Mouse (Mus musculus) G1E (cell line): ENCODE measurements around the gene Ccdc9b.

ENCODE experiments used
- CTCF ChIP-seq: IDR thresholded peaks from 2 replicates; pipeline ENCODE4 v1.5.1; 2012; ENCODE audit warnings: low read depth, low read length, inconsistent platforms, mixed read lengths
- TAL1 ChIP-seq: conservative IDR thresholded peaks from 2 replicates; pipeline ENCODE4 v1.6.1; 2012; ENCODE audit warnings: low read depth, low read length, inconsistent platforms, mixed read lengths

DNA sequence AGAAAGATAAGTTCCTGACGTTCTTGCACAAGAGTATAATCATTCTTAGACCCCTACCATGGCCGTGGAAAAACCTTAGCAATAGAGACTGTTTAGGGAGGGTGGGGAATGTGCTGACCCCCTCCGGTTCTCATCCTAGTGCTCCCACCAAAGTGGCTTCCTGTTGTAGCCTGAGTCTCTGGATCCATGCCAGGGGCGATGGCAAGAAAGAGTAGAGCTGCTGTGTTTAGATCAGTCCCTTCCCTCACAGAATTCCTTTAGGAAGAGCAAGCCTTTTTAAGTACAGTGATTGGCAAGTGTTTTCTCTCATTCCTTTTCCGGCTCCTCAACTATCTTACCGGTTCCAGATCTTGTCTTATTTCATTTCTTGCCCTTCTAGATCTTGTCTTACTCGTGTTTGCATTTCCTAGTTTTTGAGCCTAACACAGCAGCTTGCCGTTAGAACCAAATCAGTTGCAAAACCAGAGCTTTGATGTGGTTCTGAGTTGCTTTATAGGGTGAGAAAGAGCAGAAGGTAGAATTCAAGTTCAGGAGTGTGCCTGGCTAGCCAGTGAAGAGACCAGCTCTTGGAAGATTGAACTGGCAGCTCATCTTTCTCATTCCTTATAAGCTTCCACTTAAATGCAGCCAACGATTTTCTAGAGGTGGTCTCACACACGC, 15.0 kb downstream of the Ccdc9b start:
- TF ChIP-seq CTCF, result no peak
- no peak for TF ChIP-seq TAL1
